Mouse (Mus musculus) CD4-positive helper T cell, adult 2 months (primary cell): ENCODE measurements around the gene Tmem69.

ENCODE experiments used
- DNase-seq: peaks from one replicate; pipeline ENCODE4 v3.0.0-alpha.2; 2012; ENCODE audit warnings: low read depth, missing footprints, low spot score

Tmem69 gene

DNA sequence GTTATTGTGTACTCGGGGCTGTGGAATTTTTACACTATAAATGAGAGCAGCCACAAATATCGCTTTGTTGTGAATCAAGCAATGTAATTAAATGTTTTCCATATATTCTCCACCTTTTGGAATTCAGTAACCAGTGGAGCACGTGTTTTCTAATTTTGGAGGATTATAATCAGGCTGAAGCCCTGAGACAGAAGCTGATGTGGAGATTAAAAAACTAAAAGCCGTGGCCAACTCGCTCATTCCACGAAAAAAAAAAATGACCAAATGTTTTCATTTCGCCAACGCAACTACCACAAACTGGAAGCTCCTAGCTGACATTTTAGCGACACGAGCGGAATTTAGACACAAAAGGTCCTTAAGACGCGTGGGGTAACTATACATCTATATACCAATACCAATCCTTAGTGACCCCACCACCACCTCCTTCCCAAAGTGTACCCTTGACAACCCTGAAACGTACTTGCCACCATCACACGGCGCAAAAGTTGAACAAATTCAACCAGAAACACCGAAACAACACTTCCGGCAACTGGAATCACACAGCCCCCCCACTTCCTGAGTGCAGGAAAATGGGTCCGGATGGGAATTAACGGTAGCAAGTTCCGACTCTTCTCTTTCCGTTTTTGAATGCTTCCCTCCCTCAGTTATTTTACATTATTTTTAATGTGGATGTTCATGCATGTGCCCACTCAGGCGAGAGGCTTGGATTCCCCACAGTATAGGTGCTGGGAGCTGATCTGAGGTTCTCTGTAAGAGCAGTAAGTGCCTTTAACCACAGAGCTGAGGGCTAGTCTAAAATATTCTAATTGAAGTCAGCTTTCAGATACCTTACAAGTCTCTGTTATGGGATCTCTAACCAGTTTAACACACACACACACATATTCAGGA lies at the start of gene Tmem69:
Gene Tmem69, minus strand, starts transcription at position 524 of the 888 bp plus-strand sequence.
- DNase-seq, result peak; percentile 83

DNA sequence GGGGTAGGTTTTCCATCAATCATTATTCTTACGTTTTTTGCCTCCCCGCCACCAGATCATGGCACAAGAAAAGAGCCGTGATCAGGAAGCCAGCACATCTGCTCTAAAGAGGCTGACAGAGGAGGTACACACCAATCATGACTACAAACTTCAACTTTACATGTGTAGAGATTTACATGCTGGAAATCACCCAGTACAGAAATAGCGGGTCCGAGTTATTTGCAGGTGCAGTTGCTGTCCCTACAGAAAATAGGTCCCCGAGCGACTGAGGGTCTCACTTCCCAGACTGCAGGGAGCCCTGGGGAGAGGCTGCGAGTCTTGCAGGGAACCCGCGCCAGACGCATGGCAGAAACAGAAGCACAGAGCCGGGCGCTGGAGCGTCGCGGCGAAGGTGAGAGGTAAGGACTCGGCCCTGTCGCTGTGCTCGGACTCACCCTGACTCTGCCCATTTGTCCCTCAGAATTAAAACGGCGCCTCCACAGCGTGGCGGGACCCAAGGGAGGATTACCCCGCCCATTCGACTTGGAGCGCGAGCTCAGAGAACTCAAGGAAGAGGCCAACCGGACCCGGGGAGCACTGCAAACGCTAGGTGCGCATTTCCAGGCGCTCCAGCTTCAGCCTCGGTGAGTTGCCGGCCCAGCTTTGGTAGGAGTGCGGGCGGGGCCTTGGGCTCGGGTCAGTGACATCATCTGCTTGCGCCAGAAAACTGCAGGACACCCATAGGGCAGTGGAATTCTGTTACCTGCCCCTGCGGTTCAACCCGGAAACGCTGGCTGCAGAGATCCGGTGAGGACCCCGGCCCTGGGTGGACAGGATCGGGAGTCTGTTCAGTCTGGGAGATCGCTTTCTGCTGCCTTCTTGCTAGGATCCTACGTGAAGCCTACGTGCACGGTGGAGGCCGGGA lies 41.5 kb upstream of the Tmem69 start:
- peak; percentile 87 for DNase-seq

DNA sequence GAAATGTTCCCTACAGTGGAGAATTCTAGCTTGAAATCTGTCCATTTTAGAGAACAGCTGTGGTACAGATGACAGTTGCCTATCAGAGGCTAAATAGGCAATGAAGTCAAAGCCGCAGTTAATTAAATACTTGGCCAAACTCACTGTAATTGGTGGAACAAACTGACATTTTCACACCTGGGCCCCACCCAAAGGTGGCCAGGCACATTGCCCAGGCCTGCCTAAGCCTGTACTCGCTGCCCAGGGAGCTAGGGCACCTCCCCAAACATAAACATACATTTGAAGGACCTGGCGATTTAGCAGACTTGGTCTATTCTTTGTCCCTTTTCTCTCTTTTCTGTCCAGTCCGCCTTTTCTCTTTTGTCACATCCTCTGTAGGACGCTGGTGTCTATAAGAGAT lies 40.6 kb upstream of the Tmem69 start, which contains the start of gene Ccdc17:
Gene Ccdc17, plus strand, starts transcription at position 276 of the 400 bp plus-strand sequence.
- DNase-seq, result no peak

DNA sequence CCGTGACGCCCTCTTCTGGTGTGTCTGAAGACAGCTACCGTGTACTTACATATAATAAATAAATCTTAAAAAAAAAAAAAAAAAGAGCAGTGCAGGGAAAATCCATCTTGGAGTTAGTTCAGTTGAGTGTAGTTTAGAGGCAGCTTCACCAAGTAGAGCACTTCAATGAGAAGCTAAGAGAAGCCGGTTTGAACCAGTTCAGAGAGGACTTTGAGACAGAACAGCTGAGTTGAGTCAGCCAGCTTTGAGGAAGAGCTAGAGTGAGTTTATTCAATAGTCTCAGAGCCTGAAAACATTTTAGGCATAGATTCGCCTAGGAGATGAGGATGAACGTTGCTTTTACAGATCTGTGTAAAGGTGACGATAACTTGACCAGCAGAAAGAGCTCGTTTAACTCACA lies 40.1 kb upstream of the Tmem69 start:
- no peak for DNase-seq

DNA sequence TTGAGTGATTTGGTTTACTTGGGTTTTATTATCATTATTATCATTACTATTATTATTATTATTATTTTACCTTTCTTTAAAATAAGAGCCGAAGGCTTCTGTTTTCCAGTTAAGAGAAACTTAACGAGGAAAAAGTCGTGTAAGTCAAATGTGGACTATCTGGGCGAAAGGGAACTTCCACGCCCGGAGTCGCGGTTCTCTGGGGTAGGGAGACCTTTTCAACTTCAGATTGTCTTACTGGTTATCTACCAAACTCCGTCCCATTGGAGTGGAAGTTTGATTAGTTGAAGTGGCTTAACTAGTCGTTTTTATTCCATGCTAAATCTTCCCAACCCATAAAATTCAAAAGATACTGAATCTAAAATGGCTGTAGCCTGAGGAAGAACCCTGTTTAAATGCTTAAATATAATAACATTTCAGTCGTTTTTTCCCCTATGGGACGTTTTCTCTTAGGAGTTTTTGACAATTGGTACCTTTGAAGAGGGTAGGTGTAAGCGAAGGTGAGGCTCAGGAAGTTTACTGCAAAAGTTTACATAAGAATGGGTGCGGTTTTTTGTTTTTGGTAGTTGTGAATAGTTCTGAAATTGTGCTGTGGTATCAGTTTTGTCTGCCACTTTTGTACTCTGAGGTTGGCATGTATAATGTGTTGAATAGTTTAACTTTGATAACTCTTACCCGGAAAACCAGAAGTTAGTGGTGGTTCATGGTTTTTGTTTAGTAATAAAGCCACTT lies 2.6 kb upstream of the Tmem69 start:
- DNase-seq, result peak; percentile 54

- DNase-seq, result peak; percentile 98
Observed at GRCm38 (mm10) chr4:116557306-116558121, 1.8 kb upstream of the Tmem69 start, which contains the start of gene Gpbp1l1. TSS of gene Gpbp1l1 (plus strand) at chr4:116557658.

GRCm38 (mm10) chr4:116556561-116557305 lies 997 bp upstream of the Tmem69 start:
- DNase-seq, result peak; percentile 96

DNA sequence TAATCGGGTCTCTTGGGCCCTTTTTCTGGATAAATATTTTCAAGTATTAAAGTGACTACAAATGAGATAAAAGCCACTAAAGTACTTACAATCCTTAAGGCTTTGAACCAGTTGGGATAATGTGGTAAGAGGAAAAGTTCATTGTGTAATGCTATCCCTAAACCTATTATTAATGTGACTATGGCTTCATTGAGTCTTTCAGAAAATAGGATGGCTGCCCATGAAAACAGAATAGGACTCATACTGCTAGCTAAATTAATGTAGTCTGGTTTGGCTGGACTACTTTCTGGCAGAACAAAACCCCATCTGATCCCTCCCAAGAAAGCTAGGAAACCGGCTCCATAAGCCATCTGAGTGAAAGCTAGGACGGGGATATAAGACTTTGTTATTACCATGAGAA lies 2.7 kb downstream of the Tmem69 start:
- DNase-seq, result no peak

- no peak for DNase-seq
Observed at GRCm38 (mm10) chr4:116550432-116550831, 5.3 kb downstream of the Tmem69 start.

GRCm38 (mm10) chr4:116537737-116538136 lies 18.0 kb downstream of the Tmem69 start:
- DNase-seq, result no peak

GRCm38 (mm10) chr4:116536351-116536750 lies 19.4 kb downstream of the Tmem69 start:
- DNase-seq, result no peak

DNA sequence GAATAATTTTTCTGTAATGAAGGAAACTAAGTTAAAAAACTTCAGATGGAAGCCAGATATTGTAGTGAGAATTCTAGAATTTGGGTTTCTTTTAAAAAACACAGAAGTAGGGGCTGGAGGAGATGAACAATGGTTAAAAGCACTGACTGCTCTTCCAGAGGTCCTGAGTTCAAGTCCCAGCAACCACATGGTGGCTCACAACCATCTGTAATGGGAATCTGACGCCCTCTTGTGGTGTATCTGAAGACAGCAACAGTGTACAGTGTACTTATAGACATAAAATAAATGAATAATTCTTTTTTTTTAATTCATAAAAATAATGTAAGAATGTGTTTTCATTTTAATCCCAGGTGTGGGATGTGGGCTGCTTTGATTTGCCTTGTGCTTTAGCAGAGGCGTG lies 24.6 kb downstream of the Tmem69 start:
- no peak for DNase-seq

GRCm38 (mm10) chr4:116507425-116508218 lies 48.1 kb downstream of the Tmem69 start, which contains the start of gene Ipp:
TSS of gene Ipp (plus strand) at chr4:116507549.
- peak; percentile 97 for DNase-seq

GRCm38 (mm10) chr4:116506886-116507424 lies 48.8 kb downstream of the Tmem69 start:
- DNase-seq, result no peak
